Mouse (Mus musculus) midbrain, postnatal 0 days (tissue): ENCODE measurements at regions not wholly inside any gene's neighbourhood (a gene's known extent, or its start where the extent isn't known, plus 50 kb on each side); places are given as distances from the start of the nearest gene placed in this dataset.

ENCODE experiments used
- ATAC-seq: fragments of 200-750 bp; cut with Nextera tagmentation; 2 replicates; pipeline ENCODE4 v1.8.0; 2017; ENCODE audit warnings: moderate number of reproducible peaks, mild to moderate bottlenecking, moderate TSS enrichment, moderate library complexity; ENCODE audit not compliant: low FRiP score
- DNase-seq: peaks from one replicate; pipeline ENCODE4 v3.0.0-alpha.2; 2015; ENCODE audit warnings: low spot score
- H3K27ac ChIP-seq: fragments of 300-500 bp; sonication (generic); 2 replicates; pipeline ENCODE4 v1.5.1; 2014; ENCODE audit warnings: low read depth, mild to moderate bottlenecking, low read length, mixed read lengths
- H3K27me3 ChIP-seq: fragments of 300-500 bp; sonication (generic); 2 replicates; pipeline ENCODE4 v1.6.1; 2014; ENCODE audit warnings: low read length, control low read depth, mixed read lengths; ENCODE audit not compliant: insufficient read depth
- H3K36me3 ChIP-seq: fragments of 300-500 bp; sonication (generic); 2 replicates; pipeline ENCODE4 v1.6.1; 2014; ENCODE audit warnings: low read length, control low read depth, mixed read lengths; ENCODE audit not compliant: insufficient read depth
- H3K4me1 ChIP-seq: fragments of 300-500 bp; sonication (generic); 2 replicates; pipeline ENCODE4 v1.6.1; 2014; ENCODE audit warnings: mild to moderate bottlenecking, control low read depth, antibody characterized with exemption, low read length, mixed read lengths; ENCODE audit not compliant: insufficient read depth
- H3K4me2 ChIP-seq: fragments of 300-500 bp; sonication (generic); 2 replicates; pipeline ENCODE4 v1.6.1; 2014; ENCODE audit warnings: low read depth, mild to moderate bottlenecking, low read length, mixed read lengths; ENCODE audit not compliant: poor library complexity, severe bottlenecking
- H3K4me3 ChIP-seq: fragments of 300-500 bp; sonication (generic); 2 replicates; pipeline ENCODE4 v1.5.1; 2014; ENCODE audit warnings: low read depth, mild to moderate bottlenecking, low read length, moderate library complexity
- H3K9ac ChIP-seq: fragments of 300-500 bp; sonication (generic); replicated peaks from 2 replicates; pipeline ENCODE4 v1.6.1; 2014; ENCODE audit warnings: mild to moderate bottlenecking, low read length, moderate library complexity, mixed read lengths; ENCODE audit not compliant: poor library complexity, severe bottlenecking
- H3K9me3 ChIP-seq: fragments of 300-500 bp; sonication (generic); 2 replicates; pipeline ENCODE4 v1.6.1; 2016; ENCODE audit warnings: low read length, control low read depth
- CTCF ChIP-seq: IDR thresholded peaks from 2 replicates; pipeline ENCODE4 v1.5.1; 2016; ENCODE audit warnings: antibody characterized with exemption, mild to moderate bottlenecking
- WGBS: fragments of 180-500 bp; shearing (Covaris S2); extraction: QIAGEN DNeasy Blood & Tissue Kit; methylation state at CpG from one replicate; pipeline ENCODE4 v1.1.7; 2014; 5-methylcytosine and 5-hydroxymethylcytosine counted together

DNA sequence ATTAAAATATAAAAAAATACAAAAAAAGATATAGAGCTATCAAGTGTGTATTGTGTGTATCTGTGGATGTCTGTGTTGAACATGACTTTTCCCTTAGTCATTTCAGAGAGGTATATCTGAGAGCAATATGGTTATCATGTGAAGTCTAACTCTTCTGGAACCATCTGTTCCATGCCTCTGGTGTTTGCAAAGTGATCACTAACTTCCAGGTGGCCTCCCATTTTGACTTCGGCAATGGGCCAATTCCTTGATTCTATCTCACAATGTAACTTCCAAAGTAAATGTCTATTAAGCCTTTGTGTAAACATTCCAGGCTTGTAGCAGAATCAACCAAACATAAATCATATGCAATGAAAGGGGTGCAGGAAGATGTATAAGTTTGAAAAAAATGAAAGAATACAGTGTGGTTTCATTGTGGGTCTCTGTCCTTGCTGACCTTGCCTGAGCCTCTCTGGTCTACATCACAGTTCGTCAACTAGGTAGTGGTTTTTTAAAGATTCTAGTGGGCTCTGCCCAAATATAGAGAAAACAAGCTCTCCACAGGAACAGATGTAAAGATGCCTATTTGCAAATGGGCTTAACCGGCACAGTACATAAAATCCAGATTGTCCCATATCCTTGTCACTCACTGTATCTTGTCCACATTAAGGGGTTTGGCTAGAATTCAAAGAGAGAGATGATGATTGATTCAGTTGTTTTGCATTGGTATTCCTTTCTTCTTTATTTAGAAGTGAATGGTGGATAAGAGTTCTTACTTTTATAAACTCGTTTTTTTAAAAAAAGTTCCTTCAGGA lies 185.2 kb upstream of the Jag1 start:
- WGBS, result 78% methylated on average over 4 of the region's 4 CpGs
- no peak overlapping the region for H3K27ac ChIP-seq
- no peaks in the 10 kb centered on the region for H3K4me1 ChIP-seq
- DNase-seq (no peak), ATAC-seq (no peak)
- no peak for TF ChIP-seq CTCF
- no peak overlapping the region for H3K4me2 ChIP-seq
- H3K36me3 ChIP-seq, result no peaks in the 10 kb centered on the region
- no peak overlapping the region for H3K9ac ChIP-seq
- H3K4me3 ChIP-seq, result no peak overlapping the region
- H3K27me3 ChIP-seq, result no peaks in the 10 kb centered on the region
- no peaks in the 10 kb centered on the region for H3K9me3 ChIP-seq

DNA sequence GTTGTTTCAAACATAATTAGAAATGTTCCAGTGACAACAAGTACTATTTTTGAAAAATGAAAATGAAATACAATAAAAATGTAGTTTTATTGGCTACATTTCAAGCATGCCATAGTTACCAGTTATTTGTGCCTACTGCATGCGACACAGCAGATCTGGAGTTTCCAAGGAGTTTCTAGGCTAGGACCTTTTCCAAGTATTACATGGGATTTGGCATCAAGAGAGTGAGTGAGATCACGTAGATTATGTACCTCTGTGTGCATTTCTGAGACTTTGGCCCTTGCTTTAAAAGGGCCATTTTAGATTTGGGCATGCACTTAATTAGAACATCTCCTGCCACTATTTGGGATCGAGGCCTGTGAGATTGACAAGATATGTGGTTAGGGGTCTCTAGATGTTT lies 172.8 kb upstream of the Jag1 start:
- Histone ChIP-seq H3K27me3 (no peaks in the 10 kb centered on the region), H3K4me1 (no peaks in the 10 kb centered on the region), H3K27ac (no peak overlapping the region), H3K4me3 (no peak overlapping the region), H3K36me3 (no peaks in the 10 kb centered on the region), H3K4me2 (no peak overlapping the region), H3K9me3 (no peaks in the 10 kb centered on the region), H3K9ac (no peak overlapping the region)
- no peak for TF ChIP-seq CTCF
- DNase-seq (no peak), ATAC-seq (no peak)
- 83% methylated on average over 3 of the region's 3 CpGs for WGBS

DNA sequence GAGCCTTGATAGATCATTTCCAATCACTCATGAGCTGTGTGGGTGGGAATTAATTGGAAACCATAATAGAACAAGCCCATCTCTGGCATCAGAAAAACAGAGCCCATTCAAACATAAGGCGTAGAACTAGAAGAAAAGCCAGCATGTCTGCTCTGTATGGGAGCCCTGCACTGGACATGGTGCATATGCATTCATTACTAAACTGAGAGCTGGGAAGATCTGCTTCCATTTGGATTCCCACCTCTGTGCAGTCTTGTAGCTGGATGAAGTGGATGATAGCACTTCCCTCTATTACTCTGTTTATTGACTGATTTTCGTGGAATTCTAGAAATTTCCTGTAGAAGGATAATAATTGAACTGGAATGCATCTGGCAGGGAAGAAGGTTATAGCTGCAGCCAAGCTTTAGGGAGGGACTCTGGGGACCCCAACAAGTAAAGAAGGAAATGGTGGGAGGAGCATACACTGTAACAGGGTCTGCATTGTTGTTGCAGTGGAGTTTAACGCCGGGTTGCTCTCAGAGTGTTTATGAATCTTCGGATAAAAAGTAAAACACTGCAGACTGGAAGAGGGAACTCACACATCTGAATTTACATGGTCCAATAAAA lies 155.2 kb upstream of the Jag1 start:
- TF ChIP-seq CTCF, result no peak
- H3K27me3 ChIP-seq, result no peaks in the 10 kb centered on the region
- DNase-seq, result no peak
- no peak for ATAC-seq
- WGBS, result 78% methylated on average over 5 of the region's 5 CpGs
- H3K36me3 ChIP-seq, result no peaks in the 10 kb centered on the region
- no peaks in the 10 kb centered on the region for H3K9me3 ChIP-seq
- H3K4me3 ChIP-seq, result no peak overlapping the region
- no peak overlapping the region for H3K27ac ChIP-seq
- no peaks in the 10 kb centered on the region for H3K4me1 ChIP-seq
- H3K4me2 ChIP-seq, result no peak overlapping the region
- no peak overlapping the region for H3K9ac ChIP-seq

DNA sequence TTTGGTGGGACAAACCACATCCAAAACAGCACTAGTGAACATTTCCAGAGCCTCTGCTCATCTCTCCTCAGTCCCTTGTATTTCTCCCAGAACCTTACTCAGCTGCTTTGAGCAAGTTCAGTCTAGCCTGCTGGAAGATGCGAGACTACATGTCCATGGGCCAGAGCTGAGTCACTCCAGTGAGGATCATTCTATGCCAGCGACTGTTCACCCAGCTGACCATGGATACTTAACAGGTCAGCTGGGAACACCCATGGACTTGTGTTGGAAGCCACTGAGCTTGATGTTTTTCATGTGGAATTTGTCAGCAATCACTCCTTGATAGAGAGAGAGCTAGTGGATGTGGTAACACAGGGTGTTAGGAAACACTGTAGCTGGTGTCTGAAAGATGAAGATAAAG lies 146.5 kb upstream of the Jag1 start:
- WGBS, result 93% methylated on average over 2 of the region's 2 CpGs
- Histone ChIP-seq H3K9ac (no peak overlapping the region), H3K27ac (no peak overlapping the region), H3K4me2 (no peak overlapping the region), H3K27me3 (no peaks in the 10 kb centered on the region), H3K4me3 (no peak overlapping the region), H3K4me1 (no peaks in the 10 kb centered on the region), H3K36me3 (no peaks in the 10 kb centered on the region), H3K9me3 (no peaks in the 10 kb centered on the region)
- ATAC-seq, result no peak
- no peak for TF ChIP-seq CTCF
- no peak for DNase-seq

DNA sequence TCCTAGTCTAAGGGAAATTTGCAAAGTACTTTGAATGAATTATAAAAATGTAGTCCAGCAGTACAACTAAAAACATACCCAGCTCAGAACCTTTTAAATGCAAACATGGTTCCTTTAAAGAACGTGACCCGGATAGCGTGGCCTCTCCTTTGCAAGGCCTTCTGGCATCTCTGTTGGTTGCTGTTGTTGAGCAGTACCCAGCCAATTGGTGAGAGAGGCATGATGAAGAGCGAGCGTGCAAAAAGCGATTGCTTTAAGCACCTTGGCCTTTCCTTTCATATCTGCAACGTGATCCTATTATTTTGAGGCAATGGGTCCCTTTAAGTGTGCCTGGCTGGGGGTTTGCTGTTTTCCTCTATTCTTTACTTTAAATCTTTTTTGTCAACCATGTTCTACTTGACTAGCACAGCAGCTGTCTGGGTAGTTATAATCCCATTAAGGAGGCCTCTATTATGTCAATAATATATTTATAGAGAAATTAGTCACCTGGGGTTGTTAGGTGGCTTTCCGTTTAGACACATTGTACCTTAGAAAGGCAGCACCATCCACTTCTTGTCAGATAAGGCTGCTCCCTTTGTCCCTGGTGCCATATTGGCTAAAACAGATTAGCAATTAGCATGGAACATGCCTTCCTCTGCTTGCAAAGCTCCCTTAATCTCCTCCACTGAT lies 141.5 kb upstream of the Jag1 start:
- no peak overlapping the region for H3K4me2 ChIP-seq
- no peaks in the 10 kb centered on the region for H3K9me3 ChIP-seq
- no peaks in the 10 kb centered on the region for H3K4me1 ChIP-seq
- no peak for TF ChIP-seq CTCF
- no peak overlapping the region for H3K9ac ChIP-seq
- DNase-seq, result no peak
- ATAC-seq, result no peak
- no peak overlapping the region for H3K4me3 ChIP-seq
- no peaks in the 10 kb centered on the region for H3K27me3 ChIP-seq
- 34% methylated on average over 8 of the region's 8 CpGs for WGBS
- no peaks in the 10 kb centered on the region for H3K36me3 ChIP-seq
- no peak overlapping the region for H3K27ac ChIP-seq

DNA sequence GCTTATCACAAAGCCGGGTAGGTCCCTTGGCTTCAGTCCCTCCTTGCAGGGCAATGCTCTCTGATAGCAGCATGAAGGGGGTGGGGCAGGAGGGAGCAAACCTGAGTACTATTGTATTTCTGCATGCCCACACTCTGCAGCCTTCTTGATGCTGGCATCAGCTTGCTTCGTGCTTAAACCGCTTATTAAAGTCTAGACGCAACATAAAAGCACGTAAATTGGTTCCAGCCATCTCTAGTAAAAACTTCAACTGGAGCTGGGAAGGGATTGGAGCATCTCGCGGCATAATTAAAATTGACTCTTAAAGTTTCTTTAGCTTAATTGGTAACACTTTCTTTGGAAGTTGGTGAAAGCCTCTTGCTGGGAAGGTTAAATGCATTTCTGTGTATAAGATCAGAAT lies 131.5 kb upstream of the Jag1 start:
- no peaks in the 10 kb centered on the region for H3K4me1 ChIP-seq
- H3K4me3 ChIP-seq, result no peak overlapping the region
- WGBS, result 50% methylated on average over 7 of the region's 7 CpGs
- H3K9ac ChIP-seq, result no peak overlapping the region
- no peak for TF ChIP-seq CTCF
- H3K4me2 ChIP-seq, result no peak overlapping the region
- DNase-seq (no peak), ATAC-seq (no peak)
- H3K36me3 ChIP-seq, result no peaks in the 10 kb centered on the region
- H3K27ac ChIP-seq, result no peak overlapping the region
- no peaks in the 10 kb centered on the region for H3K27me3 ChIP-seq
- H3K9me3 ChIP-seq, result no peaks in the 10 kb centered on the region
